Mouse (Mus musculus): ENCODE measurements around the gene Lsamp. TPM values are rescaled to one million over a fixed set of nuclear protein-coding genes. Genes with fewer than 3 reads are reported as not detected.

Lsamp gene
- polyA plus RNA-seq, 1 experiment from 2014 or later, result 2.1 TPM

- no peaks in the 10 kb centered on the region for H3K4me1 ChIP-seq (ENCODE audit: control insufficient read depth in 2 of 2, insufficient read depth in 2 of 2, low read length in 2 of 2)
- H3K4me3 ChIP-seq (ENCODE audit: control insufficient read depth in 1 of 2, insufficient read depth in 1 of 2, low read depth in 1 of 2, low read length in 2 of 2), result no peak overlapping the region
- no peak overlapping the region for H3K9ac ChIP-seq (ENCODE audit: low read length)
- ATAC-seq (ENCODE audit: insufficient number of reproducible peaks, insufficient read depth, low FRiP score, low read depth), result no peak
- H3K4me2 ChIP-seq (ENCODE audit: low read length), result no peak overlapping the region
- WGBS, result 54% methylated on average over 7 of the region's 7 CpGs
- H3K9me3 ChIP-seq (ENCODE audit: control insufficient read depth, low read length), result no peaks in the 10 kb centered on the region
- no peaks in the 10 kb centered on the region for H3K36me3 ChIP-seq (ENCODE audit: control insufficient read depth, insufficient read depth, low read length)
- no peak overlapping the region for H3K27ac ChIP-seq (replicated peaks in 1 of 2; ENCODE audit: control insufficient read depth in 1 of 2, insufficient read depth in 1 of 2, low read depth in 2 of 2, low read length in 2 of 2)
- H3K27me3 ChIP-seq (ENCODE audit: control insufficient read depth, insufficient read depth, low read length), result no peaks in the 10 kb centered on the region
Observed at GRCm38 (mm10) chr16:41063270-41063857, 1079.2 kb downstream of the Lsamp start.

DNA sequence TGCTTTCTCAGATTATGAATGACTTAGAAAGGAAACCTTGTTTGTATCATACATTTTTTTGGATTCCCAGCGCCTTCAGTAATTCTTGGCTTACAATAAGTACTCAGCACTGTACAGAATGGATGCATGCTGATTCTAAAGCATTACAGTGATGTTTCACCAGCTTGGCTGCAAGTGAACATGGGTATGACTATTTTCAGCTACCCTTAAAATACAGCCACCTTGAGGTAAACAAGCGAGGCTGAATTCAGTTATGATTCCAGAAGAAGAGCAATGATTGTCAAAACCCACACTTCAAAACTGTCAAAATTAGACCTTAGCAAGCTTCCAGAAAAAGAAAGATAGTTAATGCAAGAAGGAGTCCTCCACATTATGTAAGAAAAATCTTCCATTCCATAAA is 1089.3 kb downstream of the Lsamp start:
- Histone ChIP-seq H3K9ac (ENCODE audit: low read length) (no peak overlapping the region), H3K27ac (replicated peaks in 1 of 2; ENCODE audit: control insufficient read depth in 1 of 2, insufficient read depth in 1 of 2, low read depth in 2 of 2, low read length in 2 of 2) (no peak overlapping the region), H3K4me2 (ENCODE audit: low read length) (no peak overlapping the region), H3K4me1 (ENCODE audit: control insufficient read depth in 2 of 2, insufficient read depth in 2 of 2, low read length in 2 of 2) (no peaks in the 10 kb centered on the region), H3K4me3 (ENCODE audit: control insufficient read depth in 1 of 2, insufficient read depth in 1 of 2, low read depth in 1 of 2, low read length in 2 of 2) (no peak overlapping the region), H3K9me3 (ENCODE audit: control insufficient read depth, low read length) (no peaks in the 10 kb centered on the region), H3K36me3 (ENCODE audit: control insufficient read depth, insufficient read depth, low read length) (no peaks in the 10 kb centered on the region), H3K27me3 (ENCODE audit: control insufficient read depth, insufficient read depth, low read length) (no peaks in the 10 kb centered on the region)
- 72% methylated on average over 2 of the region's 2 CpGs for WGBS
- ATAC-seq (ENCODE audit: insufficient number of reproducible peaks, insufficient read depth, low FRiP score, low read depth), result no peak

GRCm38 (mm10) chr16:41088648-41089047 is 1104.5 kb downstream of the Lsamp start:
- no peaks in the 10 kb centered on the region for H3K36me3 ChIP-seq (ENCODE audit: control insufficient read depth, insufficient read depth, low read length)
- no peak for ATAC-seq (ENCODE audit: insufficient number of reproducible peaks, insufficient read depth, low FRiP score, low read depth)
- no peaks in the 10 kb centered on the region for H3K9me3 ChIP-seq (ENCODE audit: control insufficient read depth, low read length)
- 74% methylated on average over 2 of the region's 2 CpGs for WGBS
- H3K27me3 ChIP-seq (ENCODE audit: control insufficient read depth, insufficient read depth, low read length), result no peaks in the 10 kb centered on the region
- no peak overlapping the region for H3K4me2 ChIP-seq (ENCODE audit: low read length)
- no peak overlapping the region for H3K9ac ChIP-seq (ENCODE audit: low read length)
- H3K27ac ChIP-seq (replicated peaks in 1 of 2; ENCODE audit: control insufficient read depth in 1 of 2, insufficient read depth in 1 of 2, low read depth in 2 of 2, low read length in 2 of 2), result no peak overlapping the region
- no peaks in the 10 kb centered on the region for H3K4me1 ChIP-seq (ENCODE audit: control insufficient read depth in 2 of 2, insufficient read depth in 2 of 2, low read length in 2 of 2)
- no peak overlapping the region for H3K4me3 ChIP-seq (ENCODE audit: control insufficient read depth in 1 of 2, insufficient read depth in 1 of 2, low read depth in 1 of 2, low read length in 2 of 2)

DNA sequence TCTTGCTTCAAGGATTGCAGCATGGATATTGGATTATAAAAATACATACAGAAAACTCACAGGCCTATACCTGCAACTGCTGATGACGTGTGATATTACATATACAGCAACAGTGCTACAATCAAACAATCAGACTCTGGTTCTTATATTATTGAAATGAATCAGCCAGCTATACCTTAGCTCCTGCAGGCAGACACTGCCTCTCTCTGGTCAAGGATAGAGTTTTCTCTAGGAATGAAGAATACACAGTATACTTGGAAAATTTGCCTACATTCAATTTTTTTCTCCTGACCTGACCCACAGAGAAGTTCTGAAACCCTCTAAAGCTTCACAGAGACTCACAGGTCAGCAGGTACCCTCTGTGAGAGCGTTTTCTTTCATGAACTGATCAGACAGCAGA is 1105.9 kb downstream of the Lsamp start:
- 50% methylated on average over 2 of the region's 2 CpGs for WGBS
- ATAC-seq (ENCODE audit: insufficient number of reproducible peaks, insufficient read depth, low FRiP score, low read depth), result no peak
- Histone ChIP-seq H3K4me2 (ENCODE audit: low read length) (no peak overlapping the region), H3K9ac (ENCODE audit: low read length) (no peak overlapping the region), H3K27ac (replicated peaks in 1 of 2; ENCODE audit: control insufficient read depth in 1 of 2, insufficient read depth in 1 of 2, low read depth in 2 of 2, low read length in 2 of 2) (no peak overlapping the region), H3K9me3 (ENCODE audit: control insufficient read depth, low read length) (no peaks in the 10 kb centered on the region), H3K4me1 (ENCODE audit: control insufficient read depth in 2 of 2, insufficient read depth in 2 of 2, low read length in 2 of 2) (no peaks in the 10 kb centered on the region), H3K4me3 (ENCODE audit: control insufficient read depth in 1 of 2, insufficient read depth in 1 of 2, low read depth in 1 of 2, low read length in 2 of 2) (no peak overlapping the region), H3K27me3 (ENCODE audit: control insufficient read depth, insufficient read depth, low read length) (no peaks in the 10 kb centered on the region), H3K36me3 (ENCODE audit: control insufficient read depth, insufficient read depth, low read length) (no peaks in the 10 kb centered on the region)

DNA sequence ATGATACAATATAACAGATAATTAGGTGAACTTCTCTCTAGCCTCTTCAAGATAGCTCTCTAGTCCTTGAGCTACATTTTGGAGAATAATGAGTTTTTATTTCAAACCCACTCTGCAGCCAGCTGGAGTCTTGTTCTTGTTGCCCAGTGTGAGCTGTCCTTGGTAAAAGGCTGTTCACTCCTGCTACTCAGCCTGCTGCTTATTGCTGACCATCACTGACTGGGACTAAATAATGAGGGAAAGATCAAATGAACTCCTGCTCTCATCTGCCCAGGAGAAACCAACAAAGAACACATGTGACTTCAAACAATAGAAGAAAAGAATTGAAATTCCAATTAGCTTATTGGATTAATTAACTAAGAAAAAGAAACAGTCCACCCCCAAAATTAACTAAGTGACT is 1107.1 kb downstream of the Lsamp start:
- Histone ChIP-seq H3K4me2 (ENCODE audit: low read length) (no peak overlapping the region), H3K9ac (ENCODE audit: low read length) (no peak overlapping the region), H3K27me3 (ENCODE audit: control insufficient read depth, insufficient read depth, low read length) (no peaks in the 10 kb centered on the region), H3K9me3 (ENCODE audit: control insufficient read depth, low read length) (no peaks in the 10 kb centered on the region), H3K27ac (replicated peaks in 1 of 2; ENCODE audit: control insufficient read depth in 1 of 2, insufficient read depth in 1 of 2, low read depth in 2 of 2, low read length in 2 of 2) (no peak overlapping the region), H3K4me1 (ENCODE audit: control insufficient read depth in 2 of 2, insufficient read depth in 2 of 2, low read length in 2 of 2) (no peaks in the 10 kb centered on the region), H3K4me3 (ENCODE audit: control insufficient read depth in 1 of 2, insufficient read depth in 1 of 2, low read depth in 1 of 2, low read length in 2 of 2) (no peak overlapping the region), H3K36me3 (ENCODE audit: control insufficient read depth, insufficient read depth, low read length) (no peaks in the 10 kb centered on the region)
- no peak for ATAC-seq (ENCODE audit: insufficient number of reproducible peaks, insufficient read depth, low FRiP score, low read depth)

GRCm38 (mm10) chr16:41102805-41103204 is 1118.6 kb downstream of the Lsamp start:
- H3K4me2 ChIP-seq (ENCODE audit: low read length), result no peak overlapping the region
- H3K9ac ChIP-seq (ENCODE audit: low read length), result no peak overlapping the region
- H3K4me1 ChIP-seq (ENCODE audit: control insufficient read depth in 2 of 2, insufficient read depth in 2 of 2, low read length in 2 of 2), result no peaks in the 10 kb centered on the region
- WGBS, result 65% methylated on average over 3 of the region's 3 CpGs
- no peaks in the 10 kb centered on the region for H3K9me3 ChIP-seq (ENCODE audit: control insufficient read depth, low read length)
- H3K4me3 ChIP-seq (ENCODE audit: control insufficient read depth in 1 of 2, insufficient read depth in 1 of 2, low read depth in 1 of 2, low read length in 2 of 2), result no peak overlapping the region
- no peaks in the 10 kb centered on the region for H3K36me3 ChIP-seq (ENCODE audit: control insufficient read depth, insufficient read depth, low read length)
- no peaks in the 10 kb centered on the region for H3K27me3 ChIP-seq (ENCODE audit: control insufficient read depth, insufficient read depth, low read length)
- ATAC-seq (ENCODE audit: insufficient number of reproducible peaks, insufficient read depth, low FRiP score, low read depth), result no peak
- H3K27ac ChIP-seq (replicated peaks in 1 of 2; ENCODE audit: control insufficient read depth in 1 of 2, insufficient read depth in 1 of 2, low read depth in 2 of 2, low read length in 2 of 2), result no peak overlapping the region

DNA sequence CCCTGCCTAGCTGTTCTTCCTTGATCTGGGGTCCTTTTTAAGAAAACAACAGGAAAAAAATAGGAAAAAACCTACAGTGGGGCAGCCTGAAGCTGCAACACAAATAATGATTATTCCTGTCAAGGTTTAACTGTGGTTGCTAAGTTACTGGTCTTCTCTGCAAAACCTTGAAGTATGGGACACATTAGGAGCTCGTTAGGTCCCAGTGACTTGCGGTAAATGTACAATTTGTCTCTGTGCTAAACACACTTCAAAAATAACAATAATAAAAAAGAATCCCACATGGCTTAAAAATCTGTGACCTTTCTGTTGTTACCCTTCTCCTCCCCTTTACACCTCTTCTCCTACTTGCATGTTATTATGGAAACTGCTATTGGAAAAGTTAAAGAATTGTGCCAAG is 1140.2 kb downstream of the Lsamp start:
- Histone ChIP-seq H3K9me3 (ENCODE audit: control insufficient read depth, low read length) (no peaks in the 10 kb centered on the region), H3K27ac (replicated peaks in 1 of 2; ENCODE audit: control insufficient read depth in 1 of 2, insufficient read depth in 1 of 2, low read depth in 2 of 2, low read length in 2 of 2) (no peak overlapping the region), H3K4me3 (ENCODE audit: control insufficient read depth in 1 of 2, insufficient read depth in 1 of 2, low read depth in 1 of 2, low read length in 2 of 2) (no peak overlapping the region), H3K36me3 (ENCODE audit: control insufficient read depth, insufficient read depth, low read length) (no peaks in the 10 kb centered on the region), H3K4me1 (ENCODE audit: control insufficient read depth in 2 of 2, insufficient read depth in 2 of 2, low read length in 2 of 2) (no peaks in the 10 kb centered on the region), H3K9ac (ENCODE audit: low read length) (no peak overlapping the region), H3K4me2 (ENCODE audit: low read length) (no peak overlapping the region), H3K27me3 (ENCODE audit: control insufficient read depth, insufficient read depth, low read length) (no peaks in the 10 kb centered on the region)
- ATAC-seq (ENCODE audit: insufficient number of reproducible peaks, insufficient read depth, low FRiP score, low read depth), result no peak
- 90% methylated on average over 2 of the region's 2 CpGs for WGBS

DNA sequence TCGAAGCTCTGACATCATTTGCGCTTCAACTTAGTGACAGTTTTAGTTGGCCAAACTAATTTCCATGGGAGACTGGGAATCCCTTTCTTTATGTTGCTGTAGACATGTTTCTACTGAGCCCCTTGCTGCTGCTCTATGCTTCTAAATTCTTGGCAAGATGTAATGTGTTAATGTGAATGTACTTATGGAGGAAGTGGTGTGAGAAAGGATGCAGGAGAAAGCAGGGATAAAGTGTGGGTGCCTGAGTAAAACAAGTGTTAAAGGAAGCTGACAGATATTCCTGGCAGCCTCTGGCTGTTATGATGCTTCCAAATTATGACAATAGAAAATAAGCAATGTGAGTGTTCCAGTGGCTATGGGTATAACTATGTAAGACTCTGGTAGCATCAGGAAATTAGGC is 1140.9 kb downstream of the Lsamp start:
- Histone ChIP-seq H3K4me3 (ENCODE audit: control insufficient read depth in 1 of 2, insufficient read depth in 1 of 2, low read depth in 1 of 2, low read length in 2 of 2) (no peak overlapping the region), H3K27ac (replicated peaks in 1 of 2; ENCODE audit: control insufficient read depth in 1 of 2, insufficient read depth in 1 of 2, low read depth in 2 of 2, low read length in 2 of 2) (no peak overlapping the region), H3K9ac (ENCODE audit: low read length) (no peak overlapping the region), H3K4me2 (ENCODE audit: low read length) (no peak overlapping the region), H3K9me3 (ENCODE audit: control insufficient read depth, low read length) (no peaks in the 10 kb centered on the region), H3K27me3 (ENCODE audit: control insufficient read depth, insufficient read depth, low read length) (no peaks in the 10 kb centered on the region), H3K36me3 (ENCODE audit: control insufficient read depth, insufficient read depth, low read length) (no peaks in the 10 kb centered on the region), H3K4me1 (ENCODE audit: control insufficient read depth in 2 of 2, insufficient read depth in 2 of 2, low read length in 2 of 2) (no peaks in the 10 kb centered on the region)
- 87% methylated on average over 2 of the region's 2 CpGs for WGBS
- no peak for ATAC-seq (ENCODE audit: insufficient number of reproducible peaks, insufficient read depth, low FRiP score, low read depth)

All from heart, embryonic 14.5 days (tissue).